Mouse (Mus musculus) thymus, postnatal 10 days (tissue): Measurements from ENCODE around the gene Med13.
"Not testable (repeated sequence)": the region's sequence is repeated elsewhere in the genome, so short reads cannot be mapped to it uniquely, and the experiment has no call there.

Experiments used
- DNase-seq, 2 experiments: peaks; one replicate each; pipeline ENCODE4 v3.0.0; 2021; ENCODE audit warnings: low spot score in 2 of 2

The Med13 gene

DNA sequence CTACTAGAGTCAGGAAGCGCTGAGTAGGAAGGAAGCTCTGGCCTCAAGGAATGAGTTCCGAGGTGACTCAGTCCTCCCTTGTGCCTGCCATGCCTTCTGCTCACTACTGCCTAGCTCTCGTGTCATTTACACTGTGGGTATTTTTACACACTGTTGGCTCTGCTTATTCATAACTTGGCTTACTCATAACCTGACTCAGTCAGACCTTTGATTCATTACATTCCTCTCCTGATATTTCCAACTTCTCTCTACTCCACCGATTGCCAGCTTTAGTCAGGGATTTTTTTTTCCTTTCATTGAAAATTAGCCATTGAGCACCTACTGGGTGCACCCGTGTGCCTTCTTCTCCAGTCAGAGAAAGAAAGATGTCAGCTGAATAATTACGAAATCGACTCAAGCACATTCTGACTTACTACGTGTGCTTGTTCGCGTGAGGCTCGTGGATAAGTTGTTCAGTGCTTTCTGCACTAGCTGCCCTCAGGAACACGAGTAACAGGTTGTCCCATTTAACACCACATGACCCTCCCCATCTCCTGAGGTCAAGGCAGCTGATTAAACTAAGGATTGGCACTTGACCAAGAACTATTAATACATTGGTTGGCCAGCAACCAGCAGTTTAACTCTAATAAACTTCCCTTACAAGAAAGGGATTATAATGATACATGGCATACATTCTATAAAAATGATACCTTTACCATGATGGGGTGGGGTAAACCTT, 23.3 kb upstream of the Med13 start:
- DNase-seq: no peak

DNA sequence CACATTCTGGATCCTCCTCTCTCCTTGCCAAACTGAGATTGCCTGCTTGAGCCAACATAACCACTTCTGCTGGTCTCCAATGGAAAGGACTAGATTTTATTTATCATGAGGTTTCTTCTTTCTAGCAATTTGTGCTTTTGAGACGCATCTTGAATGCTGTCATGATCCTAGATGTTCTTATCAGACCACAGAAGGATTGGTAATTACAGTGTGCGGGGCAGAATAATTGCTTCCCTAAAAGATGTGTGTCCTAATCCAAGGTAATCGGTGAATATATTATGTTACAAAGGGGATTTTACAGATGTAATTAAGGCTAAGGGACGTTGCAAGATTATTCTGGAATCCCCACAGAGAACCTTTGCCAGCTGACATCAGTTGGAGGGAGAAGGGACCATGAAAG, 21.6 kb upstream of the Med13 start:
- DNase-seq: no peak

DNA sequence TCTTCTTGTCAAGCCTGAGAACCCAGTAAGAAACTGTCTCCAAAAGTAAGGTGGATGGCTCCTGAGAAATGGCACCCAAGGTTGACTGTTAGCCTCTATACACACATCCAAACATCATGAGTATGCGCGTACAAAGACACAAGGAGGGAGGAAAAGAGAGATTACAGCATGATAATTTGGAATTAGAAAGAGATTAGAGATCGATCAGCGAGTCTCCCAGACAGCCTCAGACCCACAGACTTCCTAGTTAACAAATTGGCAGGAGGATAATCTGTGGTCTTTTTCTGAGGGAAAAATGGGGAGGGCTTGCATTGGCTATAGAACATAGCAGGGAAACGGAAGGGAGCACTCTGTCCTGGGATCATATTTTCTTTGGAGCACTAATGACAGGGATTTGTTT, 20.4 kb upstream of the Med13 start:
- DNase-seq: no peak

DNA sequence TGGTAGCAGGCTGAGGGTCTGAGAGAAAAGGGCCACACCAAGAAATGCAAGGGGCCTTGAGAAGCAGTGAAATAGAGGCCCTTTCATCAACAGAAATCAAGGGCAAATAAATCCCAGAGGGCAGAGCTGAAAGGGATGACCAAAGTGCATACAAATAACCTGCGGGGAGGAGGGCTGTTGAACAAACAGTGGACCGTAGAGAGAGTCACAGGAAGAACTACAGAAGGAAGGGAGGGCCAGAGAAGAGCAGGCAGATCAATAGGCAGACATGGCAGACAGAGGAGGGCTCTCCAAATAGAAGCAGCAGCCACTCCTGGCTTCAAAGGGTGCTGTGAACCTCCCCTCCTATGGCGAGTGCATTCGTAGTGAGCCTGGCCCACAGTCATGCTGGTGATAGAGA, 19.3 kb upstream of the Med13 start:
- no peak for DNase-seq

DNA sequence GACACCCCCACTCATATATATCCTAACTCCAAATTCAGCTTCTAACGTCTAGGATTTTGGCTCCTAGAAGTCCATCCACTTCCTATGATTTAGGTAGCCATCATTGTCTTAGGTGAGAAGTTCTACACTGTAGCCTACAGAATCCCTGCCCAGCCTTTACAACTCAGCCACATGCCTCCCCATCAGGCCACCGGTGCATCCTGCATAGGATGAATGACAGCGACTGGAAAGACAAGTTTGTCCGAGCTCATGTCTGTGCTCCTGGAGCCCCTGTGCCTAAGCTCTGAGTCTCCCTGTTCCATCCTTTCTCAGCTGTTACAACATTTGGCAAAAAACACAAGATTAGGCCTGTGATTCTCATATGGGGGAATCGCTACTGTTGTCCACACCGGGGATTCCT, 17.7 kb upstream of the Med13 start:
- no peak for DNase-seq

DNA sequence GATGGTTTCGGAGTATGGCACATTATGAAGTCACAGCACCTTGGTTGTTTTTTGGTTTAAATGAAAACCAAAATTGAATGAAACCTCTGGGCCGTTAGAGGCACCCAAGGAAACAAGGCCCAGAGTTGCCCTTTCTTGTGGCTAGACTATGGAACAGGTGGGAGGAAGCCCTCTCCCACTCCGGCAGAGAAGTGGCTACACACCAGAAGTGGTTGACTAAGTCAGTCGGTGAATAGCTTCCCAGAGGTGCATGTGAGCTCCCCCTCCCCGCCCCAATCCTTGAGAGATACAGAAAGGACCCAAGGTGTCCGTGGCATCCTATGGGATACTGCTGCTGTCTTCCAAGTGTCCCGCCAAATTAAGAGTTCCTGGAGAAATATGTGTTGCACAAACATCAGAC, 13.9 kb upstream of the Med13 start:
- DNase-seq: peak; percentile 70 to 74

DNA sequence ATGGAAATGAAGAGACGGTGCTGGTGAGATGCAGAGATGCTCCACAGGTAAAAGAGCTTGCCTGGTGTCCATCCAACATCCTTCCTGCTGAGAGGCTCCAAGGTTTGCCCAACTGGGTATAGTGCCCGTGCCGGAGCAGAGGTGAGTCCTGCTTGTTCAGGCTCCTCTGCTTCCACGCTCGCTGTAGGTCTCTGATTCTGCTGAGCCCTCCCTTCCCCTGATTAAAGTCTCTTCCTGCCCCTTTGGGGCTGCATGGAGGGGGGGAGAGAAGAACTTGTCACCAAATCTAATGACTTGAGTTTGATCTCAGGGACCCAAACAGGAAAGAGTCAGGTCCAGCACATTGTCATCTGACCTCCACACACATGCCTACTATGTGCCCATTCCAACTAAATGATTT, 12.5 kb upstream of the Med13 start:
- peak; percentile 25 to 36 for DNase-seq

DNA sequence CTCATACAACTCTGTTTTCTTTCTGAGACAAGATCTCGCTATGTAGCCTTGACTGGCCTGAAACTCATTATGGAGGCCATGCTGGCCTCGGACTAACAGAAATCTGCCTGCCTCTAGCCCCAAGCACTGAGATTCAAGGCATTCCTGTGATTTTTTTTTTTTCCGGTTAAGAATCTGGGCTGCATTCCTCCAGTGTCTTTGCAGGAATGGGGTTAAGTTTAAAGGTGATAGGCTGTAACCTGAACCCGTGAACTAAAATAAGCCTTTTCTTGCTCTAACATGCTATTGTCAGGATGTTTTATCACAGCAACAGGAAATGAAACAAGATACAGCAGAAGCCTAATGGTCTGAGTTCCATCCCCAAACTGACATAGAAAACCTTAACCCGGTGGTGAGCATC, 11.6 kb upstream of the Med13 start:
- DNase-seq: no peak

DNA sequence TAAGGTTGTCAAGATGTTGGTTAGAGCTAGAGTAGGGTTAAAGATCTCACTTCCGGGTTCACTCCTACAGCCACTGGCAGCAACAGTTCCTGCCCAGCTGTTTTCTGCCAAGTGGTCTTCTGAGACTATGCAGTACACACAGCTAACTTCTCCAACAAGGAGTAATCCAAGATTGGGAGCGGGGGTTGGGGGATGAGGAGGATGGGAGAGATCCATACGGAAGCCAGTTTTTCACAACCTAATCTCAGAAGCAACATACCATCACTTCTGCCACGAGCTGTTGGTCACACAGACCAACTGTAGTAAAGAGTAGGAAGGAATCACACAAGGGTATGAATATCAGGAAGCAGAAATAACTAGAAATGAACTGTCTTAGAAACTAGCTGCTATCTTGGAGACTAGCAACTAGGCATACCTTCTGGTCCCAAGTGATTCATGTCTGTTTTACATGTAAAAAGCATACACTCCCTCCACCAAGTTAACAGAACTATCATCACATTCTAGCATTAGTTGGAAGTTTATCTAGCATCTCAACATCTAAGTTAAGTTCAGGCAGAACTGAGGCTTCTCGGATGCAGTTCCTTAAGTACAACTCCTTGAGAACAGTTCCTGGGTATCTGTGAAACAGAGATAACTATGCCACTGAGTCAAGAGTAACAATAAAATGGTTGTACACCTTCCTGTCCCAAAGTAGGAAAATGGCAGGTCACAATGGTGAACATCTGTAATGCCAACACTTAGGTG, 7.5 kb upstream of the Med13 start:
- no peak for DNase-seq

DNA sequence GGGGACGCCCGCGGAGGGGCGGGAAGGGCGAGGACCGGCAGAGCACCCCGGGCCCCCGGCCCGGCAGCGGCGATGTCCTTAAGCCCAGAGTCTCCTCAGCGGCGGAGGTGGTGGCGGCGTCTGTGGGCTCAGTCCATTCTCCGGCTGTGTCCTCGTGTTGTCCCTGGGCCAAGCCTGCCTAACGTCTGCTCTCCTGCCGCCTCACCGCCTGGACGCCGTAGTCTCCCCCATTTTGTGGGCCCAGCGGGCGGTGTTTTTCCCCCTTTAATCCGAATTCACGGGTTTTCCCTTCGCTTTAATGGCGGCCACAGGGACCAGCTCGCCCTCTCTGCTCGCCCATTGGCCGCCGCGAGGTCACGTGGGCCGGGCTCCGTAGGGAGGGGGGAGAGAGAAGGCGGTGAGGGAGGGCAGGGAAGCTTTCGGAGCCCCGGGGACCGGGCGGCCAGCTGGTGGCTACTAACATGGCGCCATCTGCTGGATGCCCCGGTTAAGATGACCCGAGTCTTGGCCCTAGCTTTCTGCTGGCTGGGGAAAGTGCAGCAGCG, 654 bp upstream of the Med13 start:
- peak; percentile 99 for DNase-seq

DNA sequence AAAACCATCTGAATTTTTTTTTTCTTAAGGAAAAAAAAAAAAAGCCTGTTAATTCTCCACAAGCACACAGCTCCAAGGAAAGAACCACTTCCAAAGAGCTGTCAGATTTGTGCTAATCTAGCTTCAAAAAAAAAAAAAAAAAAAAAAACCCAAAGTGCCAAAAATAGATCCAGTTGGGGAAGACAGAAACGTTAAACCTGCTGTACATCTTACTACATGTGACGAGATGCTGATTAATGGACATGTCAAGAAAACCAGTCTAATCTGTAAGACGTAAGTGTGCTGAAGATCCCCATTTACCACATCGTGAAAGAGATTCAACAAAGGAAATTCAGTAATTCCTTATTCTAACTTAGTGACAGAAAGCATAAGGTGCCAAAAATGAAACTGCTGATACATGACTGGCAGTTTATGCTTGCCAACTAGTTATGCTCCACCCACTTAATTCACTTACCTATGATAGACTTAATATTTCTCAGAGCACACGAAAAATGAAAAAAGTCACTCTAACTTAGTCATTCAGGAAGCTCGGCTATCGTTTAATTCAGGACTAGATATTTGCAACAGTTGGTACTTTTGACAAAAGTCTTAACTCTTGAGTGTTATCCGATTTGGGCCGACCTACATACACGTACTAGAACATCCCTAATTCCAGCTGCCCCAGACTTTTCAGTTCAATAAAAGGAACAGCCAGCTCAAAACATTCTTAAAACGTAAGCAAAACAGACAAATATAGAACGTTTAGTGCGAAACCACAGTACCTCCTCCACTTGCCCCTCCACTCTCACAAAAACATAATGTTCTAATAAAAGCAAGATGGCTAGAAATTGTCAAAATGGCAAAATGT, 1.2 kb downstream of the Med13 start:
- DNase-seq: no peak

DNA sequence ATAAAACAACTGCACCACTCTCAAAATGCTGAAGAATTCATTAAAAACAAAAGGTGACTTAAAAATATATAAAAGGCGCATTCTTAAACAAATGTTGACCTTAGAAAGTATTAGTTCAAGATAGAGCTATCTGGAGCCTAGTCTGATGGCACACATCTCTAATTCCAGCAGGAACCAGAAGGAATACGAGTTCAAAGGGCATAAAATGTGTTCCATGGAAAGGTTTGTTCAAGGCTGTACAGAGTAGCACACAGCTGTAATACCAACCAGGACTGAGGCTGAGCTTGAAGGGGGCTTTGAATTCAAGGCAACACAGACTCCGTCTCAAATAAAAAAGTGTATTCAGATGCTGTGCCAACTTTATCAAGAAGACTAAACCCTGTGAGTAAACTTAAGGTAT, 3.8 kb downstream of the Med13 start:
- no peak for DNase-seq

DNA sequence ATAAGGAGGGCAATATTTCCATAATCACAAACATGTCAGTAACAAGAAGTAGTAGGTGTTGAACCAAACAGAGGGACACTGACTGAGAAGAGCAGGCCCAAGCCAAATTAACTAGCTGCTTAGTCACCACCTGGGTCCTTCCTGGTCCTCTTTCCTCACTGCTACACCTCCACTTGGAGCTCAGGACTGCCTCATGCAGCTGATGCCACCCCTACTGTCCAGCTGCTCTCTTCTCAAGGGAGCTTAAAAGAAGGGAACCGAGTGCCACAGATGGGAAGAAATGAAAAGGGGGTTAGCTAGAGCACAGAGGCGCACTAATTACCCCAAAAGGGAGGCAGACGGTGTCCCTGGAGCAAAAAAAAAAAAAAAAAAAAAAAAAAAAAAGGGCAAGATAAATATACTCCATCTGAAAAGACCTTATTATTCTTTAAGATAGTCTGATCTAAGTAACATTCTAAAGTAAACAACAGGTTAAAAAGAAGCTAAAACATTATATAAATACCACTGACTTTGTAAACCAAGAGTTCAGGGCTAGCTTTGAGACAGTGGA, 5.6 kb downstream of the Med13 start:
- no peak for DNase-seq

DNA sequence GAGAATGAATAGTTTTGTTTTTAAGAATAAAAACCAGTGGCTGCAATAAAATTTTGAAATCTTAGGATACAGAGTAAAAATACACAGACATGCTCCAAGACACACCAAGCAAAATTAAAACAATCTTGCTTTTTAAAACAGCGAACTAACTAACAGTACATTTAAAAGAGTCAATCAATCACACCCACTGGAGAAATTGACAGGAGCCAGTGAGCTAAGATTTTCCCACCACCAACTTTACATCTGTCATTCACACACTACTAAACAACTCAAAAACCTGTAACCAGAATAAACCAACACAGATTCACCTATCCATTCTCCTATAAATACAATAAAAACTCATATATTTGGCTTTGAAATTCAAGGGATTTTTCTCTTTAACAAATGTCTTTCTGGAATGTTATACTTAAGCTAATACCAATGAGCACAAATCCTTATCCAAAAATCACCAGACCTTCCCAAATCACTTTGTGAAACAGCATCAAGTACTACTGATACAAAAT, 6.7 kb downstream of the Med13 start:
- DNase-seq: no peak

DNA sequence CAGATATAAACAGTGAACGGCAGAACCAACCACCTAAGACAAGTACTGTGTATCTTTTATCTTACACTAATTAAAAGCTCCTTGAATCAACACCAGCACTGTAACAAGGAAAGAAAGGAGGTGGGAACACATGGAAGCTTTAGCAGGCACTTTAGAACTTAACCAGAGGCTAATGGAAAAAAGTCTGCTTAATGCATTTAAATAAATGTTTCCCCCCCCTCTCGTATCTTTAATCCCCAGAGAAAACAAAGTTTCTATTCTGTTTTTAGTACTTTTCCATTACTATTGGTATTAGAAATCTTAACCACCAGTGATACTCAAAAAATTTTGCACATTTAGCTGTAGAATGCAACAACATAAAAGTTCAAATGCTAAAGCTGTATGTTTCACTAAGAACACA, 8.1 kb downstream of the Med13 start:
- no peak for DNase-seq

DNA sequence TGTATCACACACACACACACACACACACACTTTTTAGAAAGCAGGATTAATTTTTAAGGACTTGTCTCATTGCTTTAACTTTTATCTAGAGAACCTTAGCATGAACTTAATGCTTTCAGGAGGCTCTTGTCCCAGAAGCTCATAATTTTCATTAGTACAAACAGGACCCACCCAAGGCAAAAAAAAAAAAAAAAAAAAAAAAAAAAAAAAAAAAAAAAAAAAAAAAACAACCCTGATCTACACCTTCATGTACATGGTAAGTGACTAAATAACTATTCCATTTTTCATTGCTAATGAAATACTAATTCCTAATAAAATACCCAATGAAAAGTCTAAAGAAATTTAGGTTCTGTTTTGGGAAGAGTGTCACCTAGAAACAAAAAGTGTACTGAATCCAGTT, 8.5 kb downstream of the Med13 start:
- no peak for DNase-seq

DNA sequence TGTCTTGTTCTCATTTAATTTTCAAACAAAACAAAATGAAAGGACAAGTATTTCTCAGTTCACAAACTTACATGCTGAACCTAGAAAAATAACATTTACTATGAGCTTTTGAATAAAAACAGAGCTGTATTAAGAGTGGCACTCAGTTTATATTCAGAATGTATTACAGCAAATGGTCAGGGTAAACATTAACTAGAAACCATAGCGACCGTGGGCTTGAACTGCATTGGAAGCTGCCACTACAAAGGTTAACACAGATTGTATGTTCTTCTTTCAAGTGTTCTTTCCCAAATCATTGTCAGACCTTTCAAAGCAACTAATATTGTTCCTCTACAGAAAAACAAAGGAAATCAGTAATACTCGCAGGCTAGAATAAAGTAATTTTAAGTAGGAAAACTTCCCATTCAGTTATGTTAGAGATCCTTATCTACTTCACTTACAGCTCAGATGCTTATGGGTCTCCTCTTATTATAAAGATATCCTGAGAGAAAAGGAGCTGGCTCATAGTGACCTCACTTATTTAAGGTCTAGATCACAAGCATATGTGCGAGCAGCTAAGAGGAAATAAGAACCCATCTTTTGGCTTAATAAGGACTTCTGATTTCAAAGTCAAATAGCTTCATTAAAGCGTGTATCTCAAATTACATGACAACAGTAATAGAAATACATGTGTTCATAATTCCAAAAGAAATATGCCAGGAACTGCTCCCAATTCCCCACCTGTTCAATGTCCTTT, 9.8 kb downstream of the Med13 start:
- no peak for DNase-seq

DNA sequence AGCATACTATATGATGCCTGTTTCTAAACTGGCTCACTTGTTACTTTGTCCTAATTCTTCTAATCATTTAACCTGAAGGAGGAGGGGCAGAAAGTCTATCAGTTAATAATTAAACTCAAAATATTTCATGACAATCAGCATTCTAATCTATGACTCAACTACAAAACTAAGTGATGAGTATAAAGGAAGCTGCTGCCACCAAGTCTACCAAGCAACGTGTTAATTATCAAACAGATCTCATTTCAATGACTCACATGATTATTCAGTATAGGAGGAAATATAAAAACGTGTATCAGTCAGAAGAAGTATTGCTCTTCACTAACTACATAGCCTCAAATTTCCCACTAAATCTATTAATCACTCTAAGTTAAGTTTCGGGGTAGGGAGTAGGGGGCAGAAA, 10.9 kb downstream of the Med13 start:
- DNase-seq: no peak

DNA sequence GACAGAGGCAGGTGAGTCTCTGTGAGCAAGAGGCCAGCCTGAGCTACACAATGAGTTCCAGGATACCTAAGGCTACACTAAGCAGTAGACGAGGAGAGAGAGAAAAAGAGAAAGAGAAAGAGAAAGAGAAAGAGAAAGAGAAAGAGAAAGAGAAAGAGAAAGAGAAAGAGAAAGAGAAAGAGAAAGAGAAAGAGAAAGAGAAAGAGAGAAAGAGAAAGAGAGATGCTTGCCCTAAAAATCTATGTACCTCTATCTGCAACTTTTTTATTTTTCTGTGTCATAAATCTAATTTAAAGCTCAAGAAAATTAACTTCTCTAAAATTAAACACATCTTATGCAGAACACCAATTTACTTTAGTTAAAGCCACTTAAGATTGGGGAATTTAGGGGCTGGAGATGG, 12.5 kb downstream of the Med13 start:
- not testable (repeated sequence) for DNase-seq

DNA sequence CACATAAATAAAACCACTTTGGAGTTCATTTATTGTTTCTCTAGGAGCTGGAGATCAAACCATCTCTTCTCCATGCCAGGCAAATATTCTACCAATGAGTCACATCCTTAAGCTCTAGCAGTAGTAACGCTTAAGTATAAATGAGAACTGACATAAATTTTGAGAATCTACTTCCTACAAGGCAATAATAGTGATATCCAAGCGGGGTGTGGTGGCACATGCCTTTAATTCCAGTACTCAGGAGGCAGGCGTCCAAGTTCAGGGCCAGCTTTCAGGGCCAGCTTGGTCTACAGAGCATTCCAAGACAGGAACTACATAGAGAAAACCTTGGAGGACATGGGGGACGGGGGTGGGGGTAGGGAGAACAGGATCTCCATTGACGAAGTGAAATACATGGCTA, 33.2 kb downstream of the Med13 start:
- DNase-seq: no peak

DNA sequence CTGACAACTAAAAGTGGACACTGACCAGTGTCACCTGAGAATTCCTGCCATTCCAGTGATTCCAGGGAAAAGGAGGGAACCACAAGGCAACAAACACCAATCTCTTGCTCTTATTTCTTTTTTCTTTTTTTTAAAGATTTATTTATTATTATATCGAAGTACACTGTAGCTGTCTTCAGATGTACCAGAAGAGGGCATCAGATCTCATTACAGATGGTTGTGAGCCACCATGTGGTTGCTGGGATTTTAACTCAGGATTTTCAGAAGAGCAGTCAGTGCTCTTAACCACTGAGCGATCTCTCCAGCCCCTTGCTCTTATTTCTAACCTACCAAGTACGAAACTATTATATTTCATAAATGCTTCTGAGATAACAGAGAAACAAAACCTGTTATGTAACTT, 42.4 kb downstream of the Med13 start:
- not testable (repeated sequence) for DNase-seq
